ENCODE assay signal across 8 mouse cellular contexts in genomic region chr17:88596544-88597221, GRCm38 (mm10). TPM values are rescaled to one million over a fixed set of nuclear protein-coding genes. Genes with fewer than 3 reads are reported as not detected.
DNase-seq lines count a peak whose midpoint lies in the region; ATAC-seq and TF ChIP-seq lines count a peak whose summit lies in the region.

No protein-coding gene starts in this region.

- peak overlapping the region; percentile 40 for H3K4me3 ChIP-seq in lung, adult 2 months (replicated peaks; ENCODE audit: extremely low read depth, low read depth, low read length)
- H3K4me3 ChIP-seq in bone marrow macrophage, adult 2 months (ENCODE audit: insufficient read depth, low read length), result peak overlapping the region; percentile 60
- peak overlapping the region; percentile 57 for H3K4me3 ChIP-seq in limb, embryonic 13.5 days
- H3K4me3 ChIP-seq in neural tube, embryonic 13.5 days, result peak overlapping the region; percentile 51

- H3K9ac ChIP-seq in limb, embryonic 13.5 days, result peak overlapping the region; percentile 81
- H3K9ac ChIP-seq in neural tube, embryonic 13.5 days, result peak overlapping the region; percentile 76

- ATAC-seq in granulocyte monocyte progenitor cell, adult 5-6 weeks (replicated peaks; ENCODE audit: poor library complexity, severe bottlenecking), result peak; percentile 92
- no peak for ATAC-seq in limb, embryonic 13.5 days (ENCODE audit: low FRiP score, low read depth)
- ATAC-seq in neural tube, embryonic 13.5 days (ENCODE audit: low read depth), result no peak

- peaks cover 11% of the 10 kb centered on the region for H3K4me1 ChIP-seq in lung, adult 2 months (ENCODE audit: control insufficient read depth, insufficient read depth, low read length)
- H3K4me1 ChIP-seq in bone marrow macrophage, adult 2 months (ENCODE audit: control insufficient read depth, insufficient read depth, low read length), result peaks cover 2% of the 10 kb centered on the region; the same call in 1 of the 2 replicates
- H3K4me1 ChIP-seq in limb, embryonic 13.5 days, result peaks cover 42% of the 10 kb centered on the region
- peaks cover 36% of the 10 kb centered on the region for H3K4me1 ChIP-seq in neural tube, embryonic 13.5 days (replicated peaks)

- no peaks in the 10 kb centered on the region for H3K9me3 ChIP-seq in limb, embryonic 13.5 days
- H3K9me3 ChIP-seq in neural tube, embryonic 13.5 days, result no peaks in the 10 kb centered on the region

- TF ChIP-seq CTCF in lung, adult 2 months (IDR thresholded peaks at IDR 0.05; ENCODE audit: insufficient read depth, low read length), result peak; percentile 93
- TF ChIP-seq CTCF in bone marrow macrophage, adult 2 months (IDR thresholded peaks at IDR 0.05; ENCODE audit: low read depth, low read length), result no peak; the same call in 1 of the 2 replicates

- no peak overlapping the region for H3K27ac ChIP-seq in bone marrow macrophage, adult 2 months (ENCODE audit: insufficient read depth, low read depth, low read length)
- H3K27ac ChIP-seq in limb, embryonic 13.5 days, result peak overlapping the region; percentile 94
- peak overlapping the region; percentile 84 for H3K27ac ChIP-seq in neural tube, embryonic 13.5 days (replicated peaks)

- WGBS in lung, adult 2 months, result 31% methylated on average over 16 of the region's 16 CpGs
- 27% methylated on average over 16 of the region's 16 CpGs for WGBS in limb, embryonic 13.5 days
- 32% methylated on average over 16 of the region's 16 CpGs for WGBS in neural tube, embryonic 13.5 days

- no peak for TF ChIP-seq POLR2A in lung, adult 2 months (IDR thresholded peaks at IDR 0.05; ENCODE audit: borderline replicate concordance, extremely low read depth, low read depth, low read length)
- no peak for TF ChIP-seq POLR2A in bone marrow macrophage, adult 2 months (IDR thresholded peaks at IDR 0.05; ENCODE audit: borderline replicate concordance, low read depth, low read length)

- peak overlapping the region; percentile 88 for H3K4me2 ChIP-seq in limb, embryonic 13.5 days (replicated peaks)
- peak overlapping the region; percentile 83 for H3K4me2 ChIP-seq in neural tube, embryonic 13.5 days

- no peaks in the 10 kb centered on the region for H3K27me3 ChIP-seq in limb, embryonic 13.5 days
- H3K27me3 ChIP-seq in neural tube, embryonic 13.5 days, result no peaks in the 10 kb centered on the region

- no peak for DNase-seq in lung, adult 2 months
- DNase-seq in lung, postnatal 4 days, result no peak
- DNase-seq in adrenal gland, adult 8-10 months, result no peak
- DNase-seq in embryo, embryonic 10 days (ENCODE audit: low spot score), result no peak

- 0 out of 2 replicates have a peak, but pooled peaks cover 5% of the 10 kb centered on the region for H3K36me3 ChIP-seq in limb, embryonic 13.5 days
- peaks cover 7% of the 10 kb centered on the region; the same call in 1 of the 2 replicates for H3K36me3 ChIP-seq in neural tube, embryonic 13.5 days

RNA-seq across cellular contexts. Expression of gene Ston1, which starts 0.8 kb away (rescaled TPM):
- 41.0 and 43.1 TPM in 2 replicates for polyA plus RNA-seq in lung, adult 2 months (2012; rRNA removed)
- 0.55 TPM in 2 replicates for polyA plus RNA-seq in bone marrow macrophage, adult 2 months (2012; ENCODE audit: insufficient read depth, insufficient read length, missing spikeins)
- 0.51 TPM in 1 of 2 replicates, not detected in the other for total RNA-seq in granulocyte monocyte progenitor cell, adult 5-6 weeks (2014; fragmentation: Nextera tagmentation)
- not detected in 2 replicates for total RNA-seq in granulocyte monocyte progenitor cell, adult 5-6 weeks (2017)
- polyA plus RNA-seq in limb, embryonic 13.5 days (2015; fragmentation: Nextera tagmentation; extraction: Ambion mirVana), result 9.2 and 9.8 TPM in 2 replicates
- polyA plus RNA-seq in neural tube, embryonic 13.5 days (2015; fragmentation: Nextera tagmentation; extraction: Ambion mirVana), result 2.7 and 3.5 TPM in 2 replicates
- 10 to 100 TPM; 32.2 to 49.3 (median 41.6) TPM for total RNA-seq in adrenal gland, adult 8-10 months (2022)
